Mouse (Mus musculus) C2C12 (cell line): ENCODE data around the gene Cdk12.

ENCODE experiments used
- CTCF ChIP-seq: IDR thresholded peaks from one replicate; pipeline ENCODE4 v1.5.1; 2011; ENCODE audit not compliant: control insufficient read depth, insufficient read depth, insufficient read length
- MAX ChIP-seq: IDR thresholded peaks from one replicate; pipeline ENCODE4 v1.6.1; 2011; ENCODE audit warnings: mild to moderate bottlenecking, control low read depth
- USF1 ChIP-seq: IDR thresholded peaks from one replicate; pipeline ENCODE4 v1.6.1; 2011; ENCODE audit warnings: low read depth, mild to moderate bottlenecking, control low read depth, moderate library complexity

- no peak for TF ChIP-seq MAX
- no peak for TF ChIP-seq CTCF
- no peak for TF ChIP-seq USF1
Observed at GRCm38 (mm10) chr11:98238995-98239394, 36.1 kb downstream of the Cdk12 start.
